Mouse (Mus musculus): Measurements from ENCODE around the gene Rdx.

GRCm38 (mm10) chr9:52072202-52072601 lies 25.2 kb downstream of the Rdx start:
- no peak for TF ChIP-seq CTCF (IDR thresholded peaks at IDR 0.05; ENCODE audit: low read depth)
- no peak for TF ChIP-seq EP300 (IDR thresholded peaks at IDR 0.05; ENCODE audit: low read depth)

Data from liver, postnatal 0 days (tissue).